Mouse (Mus musculus) thymus, postnatal 4 days (tissue): ENCODE measurements around the gene Fndc3b.

Experiments used
- DNase-seq: peaks from one replicate; pipeline ENCODE4 v3.0.0; 2021

Fndc3b gene

DNA sequence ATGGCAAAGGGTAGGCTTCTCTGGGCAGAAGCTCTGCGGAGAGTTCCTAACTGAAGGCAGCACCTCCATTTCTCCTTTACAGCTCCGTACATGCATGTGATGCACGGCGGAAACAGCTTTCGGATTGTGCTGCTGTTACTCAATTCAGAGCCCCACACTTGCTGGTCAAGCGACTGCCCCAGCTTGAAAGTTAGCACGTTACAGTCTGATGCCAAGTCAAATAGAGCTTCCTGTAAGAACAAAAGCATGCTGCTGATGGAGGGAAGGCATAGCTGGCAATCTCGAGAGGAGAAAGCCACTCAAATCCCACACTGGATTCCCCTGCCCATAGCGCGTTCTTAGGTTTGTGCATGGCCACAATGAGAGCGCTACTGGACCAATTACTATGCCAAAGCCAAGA is 122.5 kb downstream of the Fndc3b start:
- no peak for DNase-seq

DNA sequence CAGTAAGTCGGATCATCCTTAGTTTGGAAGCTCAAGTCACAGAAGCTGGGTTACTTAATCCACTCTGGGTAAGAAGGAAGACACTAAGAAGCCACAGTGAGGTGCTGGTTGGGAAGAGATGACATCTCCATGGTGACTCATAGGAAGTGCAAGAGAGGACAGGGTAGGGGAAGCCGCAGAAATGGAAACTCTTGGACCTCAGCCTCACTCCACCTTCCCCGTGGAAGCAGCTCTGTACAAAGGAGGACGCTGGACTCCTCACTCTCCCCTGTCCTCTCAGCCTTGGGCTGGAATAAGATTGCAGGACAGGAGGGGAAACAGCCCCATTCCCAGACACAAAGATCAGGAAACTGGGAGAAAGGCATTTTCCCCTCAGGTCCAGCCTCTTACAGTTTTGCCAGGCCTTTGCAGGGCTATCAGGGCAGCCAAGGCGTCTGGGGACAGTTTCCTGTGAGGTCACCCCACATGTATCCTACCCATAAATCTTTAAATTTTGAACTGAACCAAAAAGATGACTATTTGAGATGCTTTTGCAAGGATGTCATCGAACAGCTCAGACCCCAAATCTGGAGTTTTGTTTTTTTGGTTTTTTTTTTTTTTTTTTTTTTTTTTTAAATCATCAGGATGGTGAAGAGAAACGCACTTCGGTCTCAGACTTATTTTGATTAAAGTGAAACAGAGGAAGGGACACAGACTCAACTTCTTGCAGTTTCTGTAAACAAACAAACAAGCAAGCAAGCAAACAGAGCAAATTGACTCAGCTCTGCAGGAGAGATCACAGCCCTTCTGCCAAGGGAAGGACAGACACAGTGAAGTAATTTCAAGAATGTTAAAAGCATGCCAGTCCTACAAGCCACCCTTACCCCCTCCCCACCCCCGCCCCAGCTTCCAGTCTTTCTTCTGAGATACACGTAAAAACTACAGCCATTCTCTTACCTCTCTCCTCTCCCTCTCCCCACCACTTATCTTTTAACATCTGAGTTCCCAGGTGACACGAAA is 126.2 kb downstream of the Fndc3b start:
- DNase-seq = no peak

- DNase-seq = no peak
Measured at GRCm38 (mm10) chr3:27581931-27582840, 128.9 kb downstream of the Fndc3b start.

DNA sequence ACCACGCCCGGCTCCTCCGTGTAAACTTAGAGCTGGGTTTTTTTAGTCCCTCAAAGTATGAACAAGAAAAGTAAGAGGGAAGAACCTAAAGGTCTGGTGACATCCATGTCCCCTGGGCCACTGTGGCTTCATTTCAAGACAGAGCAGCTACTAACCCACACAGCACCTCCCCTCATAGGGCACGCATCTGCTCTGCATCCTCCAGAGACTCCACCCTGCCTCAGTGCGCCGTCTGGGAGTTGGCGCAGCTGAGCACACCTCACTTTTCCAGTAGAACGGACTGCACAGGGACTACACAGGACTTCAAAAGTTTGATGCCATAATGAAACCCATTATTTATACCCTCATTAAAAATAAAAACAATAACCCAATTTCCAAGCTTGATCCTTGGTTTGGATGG is 130.2 kb downstream of the Fndc3b start:
- DNase-seq = no peak

- DNase-seq = no peak
Measured at GRCm38 (mm10) chr3:27579894-27580613, 131.1 kb downstream of the Fndc3b start.

DNA sequence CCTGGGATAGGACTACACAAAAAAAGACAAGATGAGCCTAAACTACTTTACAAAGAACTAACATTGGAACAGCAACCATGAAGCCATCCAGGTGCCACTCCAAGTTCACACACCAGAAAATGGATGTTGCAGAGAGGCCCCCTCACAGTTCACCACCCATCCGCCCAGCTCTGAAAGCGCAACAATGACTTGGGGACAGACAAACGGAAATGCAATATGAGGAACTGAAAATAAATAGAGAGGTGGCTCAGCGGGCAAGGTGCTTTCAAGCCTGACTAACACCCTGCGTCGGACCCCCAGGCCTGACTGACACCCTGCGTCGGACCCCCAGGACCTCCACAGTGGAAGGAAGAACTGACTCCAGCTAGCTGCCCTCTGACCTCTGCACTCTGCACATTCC is 131.9 kb downstream of the Fndc3b start:
- no peak for DNase-seq

DNA sequence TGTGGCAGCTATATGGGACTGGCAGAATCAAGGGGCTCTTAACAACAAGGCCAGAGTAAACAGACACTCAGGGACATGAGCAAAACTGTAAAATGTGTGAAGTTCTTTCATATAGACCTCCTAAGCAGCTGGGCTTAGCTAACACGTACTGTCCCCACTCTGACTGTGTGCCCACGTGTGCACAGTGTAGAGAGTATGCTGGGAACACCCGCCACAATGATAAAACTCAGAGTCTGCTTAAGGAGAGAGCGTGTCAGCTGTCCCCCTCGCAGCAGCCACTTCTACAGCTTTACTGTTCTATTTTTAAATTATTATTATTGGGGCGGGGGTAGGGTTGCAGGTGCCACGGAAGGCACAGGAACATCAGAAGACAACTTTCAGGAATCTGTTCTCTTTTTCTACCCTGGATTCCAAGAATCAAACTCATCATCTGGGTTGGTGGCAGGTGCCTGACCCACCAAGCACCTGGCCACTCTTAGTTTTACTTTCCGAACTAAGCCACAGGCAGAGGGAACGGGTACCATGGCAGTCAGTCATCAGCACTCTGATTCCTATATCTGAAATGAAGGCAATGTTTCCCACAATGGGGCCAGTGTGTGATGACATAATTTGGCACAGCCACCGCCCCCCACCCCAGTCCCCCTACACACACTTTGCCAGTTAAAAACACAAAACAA is 133.6 kb downstream of the Fndc3b start:
- no peak for DNase-seq

DNA sequence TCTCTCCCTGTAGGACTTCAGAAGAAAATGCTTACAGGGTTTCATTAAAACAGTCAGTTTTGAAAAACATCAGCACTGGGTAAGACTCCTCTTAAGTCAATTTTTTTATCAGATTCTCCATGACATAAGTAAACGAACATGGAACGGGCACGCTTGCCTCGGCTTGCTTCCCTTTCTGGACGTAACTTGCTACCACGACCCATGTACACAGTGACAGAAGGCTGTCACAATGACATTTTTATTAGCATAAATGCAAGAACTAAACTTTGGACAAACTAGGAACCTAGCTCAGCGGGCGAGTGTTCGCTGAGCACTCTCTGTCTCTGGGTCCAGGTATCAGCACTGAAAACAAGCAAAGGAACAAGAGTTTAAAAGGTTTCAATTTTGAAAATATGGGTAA is 136.9 kb downstream of the Fndc3b start:
- no peak for DNase-seq

DNA sequence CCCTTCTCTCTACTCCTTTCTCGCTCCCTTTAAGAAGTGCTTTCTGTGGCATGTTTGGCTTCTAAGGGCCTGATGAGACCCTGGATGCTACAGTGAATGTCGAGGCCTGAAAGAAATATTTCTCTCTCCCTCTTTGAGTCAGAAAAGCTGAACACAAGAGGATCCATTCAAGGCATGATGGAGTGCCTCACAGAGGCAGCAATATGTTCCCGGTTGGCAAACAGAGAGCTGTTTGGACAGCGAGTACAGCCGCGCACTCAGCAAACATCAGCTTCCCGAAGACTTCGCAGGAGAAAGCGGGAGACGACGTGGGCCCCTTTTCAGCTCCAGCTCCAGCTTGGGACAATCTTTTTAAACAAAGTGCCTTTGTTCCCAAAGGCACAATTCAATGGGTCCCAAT is 137.6 kb downstream of the Fndc3b start:
- no peak for DNase-seq

DNA sequence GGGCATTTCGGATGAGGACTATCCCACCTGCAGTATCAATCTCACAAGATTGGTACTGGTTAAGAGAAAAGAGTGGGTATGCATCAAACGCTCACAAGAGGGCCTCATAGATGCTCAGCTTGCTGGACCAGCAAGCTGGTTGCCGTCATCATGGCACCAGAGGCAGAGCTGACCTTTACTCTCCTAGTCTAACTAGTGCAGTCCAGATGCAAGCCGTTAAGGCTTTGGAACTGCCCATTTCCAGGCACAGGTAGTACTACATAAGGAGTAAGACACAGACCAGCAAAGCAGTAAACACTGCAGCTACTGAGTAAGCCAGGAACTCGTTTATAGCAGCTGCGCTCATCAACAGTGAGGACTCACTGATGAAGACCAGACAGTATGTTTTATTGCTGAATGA is 138.8 kb downstream of the Fndc3b start:
- no peak for DNase-seq

- DNase-seq = no peak
Measured at GRCm38 (mm10) chr3:27565314-27565713, 145.8 kb downstream of the Fndc3b start.

DNA sequence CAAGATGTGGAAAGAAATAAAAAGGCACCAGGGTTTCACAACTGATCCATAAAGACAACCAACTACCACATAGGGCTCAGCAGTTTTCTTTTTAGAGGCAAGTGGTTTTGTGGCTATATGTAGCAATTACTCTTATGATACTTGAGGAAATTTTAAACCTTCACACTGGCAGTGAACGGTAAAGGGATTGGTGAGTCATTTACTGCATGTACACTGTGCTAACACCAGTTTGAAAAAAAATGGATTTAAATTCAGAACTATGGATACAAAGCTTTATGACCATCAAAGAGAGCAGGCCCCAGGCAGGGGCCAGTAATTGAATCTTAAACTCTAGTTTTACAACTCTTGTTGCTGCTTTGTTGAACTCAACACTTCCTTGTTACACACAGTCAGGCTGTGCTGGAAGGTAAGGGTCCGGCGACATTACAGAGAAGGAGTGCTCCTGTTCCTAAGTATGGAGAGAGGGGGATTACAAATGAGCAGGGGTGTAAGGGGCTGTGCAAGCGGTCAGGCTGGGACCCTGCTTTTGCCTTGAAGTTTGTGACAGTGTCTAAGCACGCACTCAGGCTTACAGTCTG is 148.0 kb downstream of the Fndc3b start:
- no peak for DNase-seq

GRCm38 (mm10) chr3:27562476-27562875 is 148.6 kb downstream of the Fndc3b start:
- DNase-seq = no peak

DNA sequence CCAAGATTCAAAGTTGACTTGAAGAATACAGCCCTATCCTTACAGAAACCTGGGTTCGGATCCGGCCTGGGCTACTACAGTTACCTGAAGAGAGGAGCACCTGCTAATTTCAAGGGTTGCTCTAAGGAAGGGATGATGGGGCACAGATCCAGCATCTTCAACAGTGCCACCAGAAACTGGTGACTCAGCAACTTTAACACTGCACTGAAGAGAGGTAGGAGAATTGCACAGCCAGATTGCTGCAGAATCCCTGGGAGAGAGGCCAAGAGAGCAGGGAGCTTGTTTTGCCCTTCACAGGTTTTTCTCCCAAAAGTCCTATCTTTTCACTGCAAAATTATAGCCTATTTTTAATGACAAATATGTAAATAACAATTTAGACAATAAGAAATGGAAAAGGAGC is 149.2 kb downstream of the Fndc3b start:
- DNase-seq = no peak

GRCm38 (mm10) chr3:27559316-27559715 is 151.8 kb downstream of the Fndc3b start:
- DNase-seq = no peak

DNA sequence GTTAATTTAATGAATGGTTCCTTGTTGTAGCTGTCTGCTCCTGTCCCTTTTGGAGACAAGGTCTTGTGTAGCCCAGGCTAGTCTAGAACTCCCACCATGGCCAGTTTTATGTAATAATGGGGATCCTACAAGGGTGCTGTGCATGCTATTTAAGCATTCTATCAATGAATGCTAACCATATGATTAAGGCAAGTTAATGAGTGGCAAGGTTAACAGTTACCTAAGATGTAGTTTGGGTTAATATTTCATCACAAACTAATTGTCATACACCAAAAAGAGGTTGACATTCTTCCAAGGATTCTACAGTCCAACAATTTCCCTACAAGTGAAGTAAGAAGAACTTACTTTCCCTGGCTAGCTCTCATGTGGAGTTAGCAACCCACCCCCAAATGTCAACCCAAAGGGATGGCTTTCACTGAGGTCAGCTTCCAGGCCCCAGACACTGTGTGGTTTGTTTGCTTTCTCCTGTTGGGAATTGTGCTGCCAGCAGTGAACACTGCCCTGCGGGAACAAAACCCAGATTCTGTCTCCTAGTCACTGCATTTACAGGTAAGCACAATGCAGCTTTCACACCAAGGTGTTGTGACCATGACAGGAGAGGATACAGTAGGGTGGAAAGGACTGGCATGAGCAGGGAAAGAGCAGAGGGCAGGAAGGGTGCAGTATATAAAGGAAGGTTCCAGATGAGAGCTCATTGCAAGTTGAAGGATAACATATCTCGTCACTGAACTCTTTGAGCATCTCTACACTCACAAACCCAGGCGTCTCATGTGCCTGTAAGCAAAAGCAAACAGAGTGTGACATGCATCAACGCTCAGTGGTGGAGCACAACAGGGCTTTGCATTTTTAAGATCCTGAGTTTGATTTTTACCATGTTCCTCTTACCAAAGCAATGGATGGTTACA is 153.8 kb downstream of the Fndc3b start:
- DNase-seq = no peak

GRCm38 (mm10) chr3:27555401-27555940 is 155.6 kb downstream of the Fndc3b start:
- no peak for DNase-seq

DNA sequence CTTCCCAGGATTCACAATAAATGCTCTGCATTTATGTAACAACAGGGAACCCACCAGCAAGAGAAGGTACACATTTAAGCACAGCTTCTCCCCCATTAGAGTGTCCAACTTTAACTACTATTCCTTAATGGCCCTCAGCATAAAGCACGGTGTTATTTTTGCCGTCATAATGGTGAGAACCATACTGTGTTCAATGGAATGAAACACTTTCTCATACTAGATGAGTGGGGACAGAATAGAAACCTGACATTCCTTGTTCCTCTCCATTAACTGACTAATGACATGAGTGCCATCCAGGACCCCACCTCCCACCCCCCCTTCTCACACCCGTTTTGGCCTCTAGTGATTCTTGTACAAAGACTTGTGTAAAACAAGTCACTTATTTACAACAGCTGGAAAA is 156.8 kb downstream of the Fndc3b start:
- DNase-seq = no peak

DNA sequence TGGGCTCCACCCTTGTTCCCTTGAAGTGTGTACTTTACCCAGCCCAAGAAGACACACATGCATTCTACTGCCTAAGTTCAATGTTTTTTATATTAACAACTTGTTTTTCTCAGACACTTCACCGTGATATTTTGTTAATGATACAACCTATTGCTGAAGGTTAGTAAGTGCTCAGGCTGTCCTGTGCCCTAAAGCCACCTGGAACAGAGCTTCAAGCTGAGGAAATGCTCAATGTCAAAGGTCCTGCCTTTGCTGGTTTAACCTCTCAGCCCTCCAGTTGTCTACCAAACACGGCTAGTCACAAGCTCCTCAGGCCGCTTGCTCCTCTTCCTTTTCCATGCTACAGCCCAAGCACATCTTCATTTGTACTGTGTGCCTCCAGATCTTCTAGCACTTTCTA is 157.3 kb downstream of the Fndc3b start:
- no peak for DNase-seq

DNA sequence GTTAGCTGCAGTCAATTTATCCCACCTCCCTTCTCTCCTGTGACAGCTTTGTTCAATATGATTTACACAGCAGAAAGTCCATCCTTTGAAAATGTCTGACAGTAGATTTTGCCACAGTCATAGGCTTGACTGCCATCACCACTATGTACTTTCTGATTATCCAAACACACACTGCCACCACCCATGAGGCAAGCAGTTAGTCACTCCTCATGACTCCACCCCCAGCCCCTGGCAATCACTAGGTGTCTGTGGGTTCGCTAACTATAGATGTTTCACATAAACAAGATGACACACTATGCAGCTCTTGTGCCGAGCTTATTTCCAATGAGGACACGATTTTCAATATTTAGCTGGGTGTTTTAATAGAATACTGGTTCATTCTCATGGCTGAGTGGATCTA is 160.1 kb downstream of the Fndc3b start:
- DNase-seq = no peak

DNA sequence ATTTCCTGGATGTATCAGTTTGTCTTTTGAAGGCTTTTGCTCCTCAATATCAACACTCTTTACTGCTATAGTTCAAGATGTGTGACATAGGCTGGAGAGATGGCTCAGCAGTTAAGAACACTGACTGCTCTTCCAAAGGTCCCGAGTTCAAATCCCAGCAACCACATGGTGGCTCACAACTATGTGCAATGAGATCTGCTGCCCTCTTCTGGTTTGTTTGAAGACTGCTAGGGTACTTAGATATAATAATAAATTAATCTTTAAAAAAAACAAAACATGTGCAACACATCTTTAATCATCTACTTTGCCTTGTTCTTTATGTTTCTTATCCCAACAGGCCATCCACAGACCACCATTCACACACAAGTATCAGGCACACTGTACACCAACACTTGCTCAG is 160.7 kb downstream of the Fndc3b start:
- no peak for DNase-seq
